Mouse (Mus musculus) cerebellum, postnatal 25 days (tissue): ENCODE data around the gene Foxp1.

Experiments used
- DNase-seq, 2 experiments: peaks; one replicate each; pipeline ENCODE4 v3.0.0; 2021; ENCODE audit warnings: mixed read lengths in 2 of 2

The Foxp1 gene

DNA sequence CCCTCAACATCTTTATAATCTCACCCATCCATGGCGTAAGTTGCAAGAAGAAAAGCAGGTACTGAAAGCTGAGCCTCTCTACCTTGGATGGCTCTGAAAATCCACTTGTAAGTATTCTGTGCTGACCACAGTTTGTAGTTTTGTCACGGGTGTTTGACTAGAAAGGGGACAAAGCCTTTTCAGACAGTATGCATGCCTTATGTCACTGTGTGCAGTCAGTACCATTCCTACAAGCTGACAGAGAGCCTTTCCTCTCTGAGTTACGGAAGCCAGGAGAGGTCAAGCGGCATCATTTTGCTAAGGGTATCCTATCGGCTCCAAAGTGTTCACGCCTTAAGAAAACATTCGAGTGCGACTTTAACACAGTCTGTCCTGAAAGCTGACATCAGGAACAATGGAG is 202.1 kb downstream of the Foxp1 start:
- DNase-seq = no peak

DNA sequence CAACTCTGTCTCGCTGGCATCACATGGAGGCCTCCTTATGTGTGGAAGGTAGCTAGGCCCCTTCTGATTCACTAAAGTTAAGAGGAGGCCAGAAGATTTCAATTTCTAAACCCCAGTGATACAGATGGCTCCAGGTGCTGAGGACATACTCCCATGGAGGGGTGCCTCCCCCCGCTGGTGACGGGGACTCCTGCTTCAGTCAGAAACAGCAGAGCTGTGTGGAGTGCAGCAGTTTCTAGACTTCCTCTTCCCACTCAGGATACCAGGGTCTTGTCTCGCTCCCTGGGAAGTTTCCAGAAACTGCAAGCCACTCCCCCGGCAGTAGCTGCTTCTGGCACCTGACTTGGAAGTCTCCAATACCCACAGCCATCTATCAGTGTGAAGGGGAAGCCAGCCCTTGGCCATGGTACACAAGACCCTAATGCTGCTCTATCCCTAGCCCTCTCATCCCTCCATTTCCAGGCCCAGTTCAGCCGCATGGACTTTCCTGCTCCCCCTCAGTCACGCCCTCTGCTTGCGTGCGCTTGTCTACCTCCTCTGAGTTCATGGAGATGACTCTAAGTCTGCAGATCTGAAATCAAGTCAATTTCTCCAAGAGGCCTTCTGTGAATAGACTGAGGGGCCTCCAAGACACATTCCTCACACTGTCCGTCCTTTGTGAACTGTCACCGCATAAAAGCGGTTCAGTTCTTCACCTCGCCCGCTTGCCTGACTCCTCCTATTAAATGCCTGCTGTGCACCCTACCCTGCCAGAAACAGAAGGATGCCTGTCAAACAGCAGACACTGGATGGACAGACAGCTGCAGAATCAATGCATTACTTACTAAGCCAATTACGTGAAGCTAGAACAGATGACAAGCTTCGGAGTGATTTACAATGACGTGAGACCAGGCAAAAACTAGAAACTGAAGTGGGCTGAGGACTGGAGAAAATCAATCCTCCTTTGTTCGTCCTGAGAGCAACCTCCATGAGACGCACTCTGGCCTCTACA is 202.8 kb downstream of the Foxp1 start:
- DNase-seq = no peak

DNA sequence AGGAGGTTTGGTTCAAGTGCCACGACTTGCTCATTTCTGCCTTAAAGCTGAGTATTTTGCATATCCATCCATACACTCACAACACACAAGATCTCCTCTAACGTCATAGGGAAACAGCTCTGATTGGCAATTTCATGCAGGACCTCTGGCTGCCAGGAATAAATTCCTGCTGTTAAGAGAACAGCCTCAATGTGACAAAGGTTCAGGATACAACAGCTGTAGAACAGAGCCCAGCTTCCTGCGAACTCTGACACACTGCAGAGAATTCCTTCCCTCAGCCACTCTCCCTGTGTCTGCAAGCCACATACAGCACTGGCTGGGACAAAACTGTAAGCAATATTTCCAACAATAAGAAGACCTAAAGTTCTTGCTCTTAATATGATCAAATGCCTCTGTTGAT is 207.8 kb downstream of the Foxp1 start:
- no peak for DNase-seq

DNA sequence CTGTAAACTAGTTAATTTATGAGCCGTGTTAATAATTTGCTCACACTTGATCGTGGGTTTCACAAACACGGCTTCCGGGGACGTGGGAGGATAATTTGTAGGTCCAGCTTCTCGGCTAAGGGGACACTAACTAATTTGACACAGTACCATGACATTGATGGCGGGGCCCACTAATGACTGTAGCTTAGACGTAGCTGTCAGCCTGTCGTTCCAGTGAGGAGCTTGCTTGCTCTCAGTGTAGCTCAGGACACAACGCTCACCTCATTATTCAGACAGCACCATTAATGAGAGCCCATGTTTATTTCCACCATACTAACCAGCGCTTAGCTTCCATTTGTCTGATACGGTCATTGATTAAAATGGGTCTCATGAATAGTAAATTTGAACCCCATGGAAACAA is 212.0 kb downstream of the Foxp1 start:
- no peak for DNase-seq

DNA sequence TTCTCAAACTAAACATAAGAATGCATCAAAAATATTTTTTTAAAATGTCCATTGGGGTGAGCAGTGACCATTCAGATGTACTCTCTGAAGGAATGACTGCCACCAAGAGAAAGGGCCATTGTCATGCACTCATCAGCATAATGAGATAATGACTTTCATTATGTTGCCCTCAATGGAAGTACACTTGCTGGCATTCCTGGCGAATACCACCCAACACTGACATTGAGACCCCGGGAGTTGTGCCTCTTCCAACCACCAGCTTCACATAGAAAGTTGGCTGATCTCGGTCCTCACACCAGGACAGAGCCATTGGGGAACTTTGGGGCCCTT is 212.4 kb downstream of the Foxp1 start:
- DNase-seq = no peak

DNA sequence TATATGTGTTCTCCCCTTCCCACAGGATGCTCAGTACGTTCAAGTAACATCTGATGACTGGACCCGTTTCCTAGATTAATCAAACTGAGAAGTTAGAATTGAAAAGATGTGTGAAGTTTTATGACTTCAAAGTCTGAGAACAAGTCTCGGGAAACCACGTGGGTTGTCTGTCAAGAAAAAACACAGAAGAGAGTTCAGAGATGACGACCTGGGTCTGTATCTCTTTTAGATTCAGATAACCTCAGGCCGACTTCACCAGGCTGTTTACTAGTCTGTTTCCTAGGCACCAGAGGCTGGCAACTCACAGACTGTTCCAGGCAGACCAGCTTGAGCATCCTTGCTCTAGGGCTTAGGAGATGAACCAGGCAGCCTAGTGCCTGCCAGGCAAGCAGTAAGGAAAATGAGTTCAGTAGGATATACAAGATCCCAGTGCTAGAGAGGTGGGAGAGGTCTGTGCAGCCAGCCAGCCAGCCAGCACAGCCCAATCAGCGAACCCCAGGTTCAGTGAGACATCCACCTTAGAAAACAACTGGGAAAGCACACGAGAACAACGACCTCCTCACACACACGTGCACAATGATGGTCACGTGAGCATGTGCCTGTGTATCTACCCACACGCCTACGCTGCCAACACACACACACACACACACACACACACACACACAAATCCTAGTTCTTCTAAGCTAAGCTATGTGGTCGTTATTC is 212.9 kb downstream of the Foxp1 start:
- DNase-seq = no peak

DNA sequence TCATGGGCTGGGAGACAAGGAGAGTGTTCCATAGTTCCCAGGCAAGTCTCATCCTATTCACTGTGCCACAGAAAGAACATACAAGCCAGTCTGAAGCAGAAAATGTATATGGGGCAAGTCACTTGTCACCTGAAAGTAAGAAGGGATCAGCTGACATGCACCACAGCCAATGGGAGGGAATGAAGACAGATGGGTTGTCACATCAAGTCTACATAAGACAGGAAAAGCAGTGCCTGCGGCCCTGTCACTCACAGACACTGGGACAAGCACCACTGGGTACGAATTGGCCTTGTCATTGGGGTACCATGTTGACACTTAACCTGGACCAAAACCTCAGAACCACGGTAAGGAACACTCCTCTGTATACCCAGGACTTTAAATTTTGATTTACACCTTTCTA is 216.8 kb downstream of the Foxp1 start:
- DNase-seq = no peak

DNA sequence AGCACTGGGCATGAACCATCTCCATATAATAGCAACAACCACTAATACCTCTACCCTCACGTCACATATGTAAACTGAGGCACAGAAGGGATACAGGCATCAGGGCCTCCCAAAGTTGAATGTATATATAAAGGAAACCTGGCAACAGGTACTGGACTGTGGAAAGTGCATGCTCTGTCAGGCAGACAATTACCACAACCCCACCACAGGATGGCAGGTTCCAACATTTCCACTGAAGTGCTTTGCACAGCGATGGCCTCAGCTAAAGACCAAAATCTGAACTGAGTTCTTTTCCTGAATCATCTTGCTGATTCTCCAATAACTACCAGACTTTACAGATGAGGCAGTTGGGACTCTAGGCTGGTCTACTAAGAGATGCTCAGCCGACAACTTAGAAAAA is 217.3 kb downstream of the Foxp1 start:
- DNase-seq = no peak

DNA sequence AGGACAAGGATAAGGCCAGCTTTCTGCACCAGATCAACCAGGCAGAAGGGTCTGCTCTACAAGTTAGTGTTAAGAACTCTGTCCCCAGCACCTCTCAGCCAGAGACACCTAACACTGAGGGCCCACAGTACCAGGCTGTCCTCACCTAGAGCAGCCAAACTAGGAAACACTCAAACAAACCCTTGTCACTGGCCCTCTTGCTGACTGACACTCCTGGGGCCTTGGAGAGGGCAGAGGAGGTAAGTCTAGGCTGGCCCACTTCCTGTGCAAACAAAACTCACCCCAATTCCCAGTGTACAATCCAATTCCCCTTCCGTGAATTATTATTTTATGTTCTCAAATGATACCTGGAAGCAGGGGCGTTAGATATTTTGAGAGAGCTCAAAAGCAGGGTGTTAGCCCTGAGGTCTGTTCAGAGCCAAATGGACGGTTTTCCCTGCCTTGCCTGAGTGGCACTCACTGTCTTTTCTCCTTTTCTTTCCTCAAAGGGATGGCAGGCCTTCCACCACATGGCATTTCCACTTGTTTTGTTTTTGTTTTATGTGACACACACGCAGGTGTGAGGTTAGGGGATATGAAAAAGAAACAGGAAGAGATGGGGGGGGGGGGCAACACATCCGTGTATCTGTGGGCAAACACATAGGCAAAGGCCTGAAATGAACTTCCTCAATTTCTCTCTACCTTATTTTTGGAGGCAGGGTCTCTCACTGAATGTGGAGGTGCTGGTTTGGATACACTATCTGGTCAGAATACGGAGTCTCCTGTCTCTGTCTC is 219.7 kb downstream of the Foxp1 start:
- DNase-seq = no peak

DNA sequence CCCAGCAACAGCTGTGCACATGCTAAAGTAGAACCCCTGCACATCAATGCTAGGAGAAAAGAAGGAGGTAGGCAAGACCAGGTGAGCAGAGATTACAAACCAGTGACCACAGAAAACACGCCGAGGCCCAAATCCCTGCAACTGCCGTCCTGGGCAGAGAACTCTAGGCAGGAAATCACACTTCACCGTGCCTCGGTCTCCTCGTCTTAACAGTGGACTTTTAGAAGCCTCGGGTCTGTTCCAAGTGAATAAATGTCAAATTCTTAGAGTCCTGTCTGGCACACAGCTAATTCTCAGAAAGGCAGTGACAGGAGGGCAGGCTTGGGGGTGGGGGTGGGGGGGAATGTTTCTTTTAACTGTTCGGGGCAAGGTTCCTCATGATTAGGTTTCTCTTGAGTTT is 220.6 kb downstream of the Foxp1 start:
- no peak for DNase-seq

DNA sequence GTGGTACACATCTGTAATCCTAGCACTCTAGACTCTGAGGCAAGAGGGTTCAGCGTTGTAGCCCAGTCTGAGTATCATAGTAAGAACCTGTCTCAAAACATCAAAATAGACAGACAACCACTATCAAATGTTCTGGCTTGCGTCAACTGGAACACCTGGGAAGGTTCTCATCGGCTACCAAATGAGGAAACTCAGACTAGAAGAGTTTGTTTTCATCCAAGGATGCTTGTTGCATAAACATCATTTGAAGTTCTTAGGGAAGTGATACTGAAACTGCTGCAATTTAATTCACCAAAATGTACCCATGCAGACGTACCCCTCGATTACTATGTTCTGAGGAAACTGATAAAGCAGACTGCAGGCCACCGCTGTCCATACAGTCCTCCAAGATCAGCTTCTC is 222.3 kb downstream of the Foxp1 start:
- no peak for DNase-seq

DNA sequence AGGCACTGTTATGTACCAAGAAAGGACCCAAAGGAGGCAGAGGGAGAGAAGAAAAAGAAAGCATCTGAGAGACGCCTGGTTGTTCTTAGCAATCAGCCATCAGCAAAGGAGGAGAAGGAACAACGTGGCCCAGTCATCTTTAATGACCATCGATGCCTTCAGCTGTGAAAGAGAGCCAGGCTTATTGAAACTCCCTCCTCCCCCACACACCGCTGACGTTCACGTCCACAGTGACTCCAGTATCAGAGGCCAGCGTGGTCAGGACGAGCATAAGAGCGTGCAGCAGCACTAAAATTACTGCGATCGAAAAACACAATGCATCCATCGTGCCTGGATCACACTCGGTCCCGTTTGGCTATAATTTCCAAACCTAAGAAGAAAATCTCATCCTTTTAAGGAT is 223.3 kb downstream of the Foxp1 start:
- no peak for DNase-seq

DNA sequence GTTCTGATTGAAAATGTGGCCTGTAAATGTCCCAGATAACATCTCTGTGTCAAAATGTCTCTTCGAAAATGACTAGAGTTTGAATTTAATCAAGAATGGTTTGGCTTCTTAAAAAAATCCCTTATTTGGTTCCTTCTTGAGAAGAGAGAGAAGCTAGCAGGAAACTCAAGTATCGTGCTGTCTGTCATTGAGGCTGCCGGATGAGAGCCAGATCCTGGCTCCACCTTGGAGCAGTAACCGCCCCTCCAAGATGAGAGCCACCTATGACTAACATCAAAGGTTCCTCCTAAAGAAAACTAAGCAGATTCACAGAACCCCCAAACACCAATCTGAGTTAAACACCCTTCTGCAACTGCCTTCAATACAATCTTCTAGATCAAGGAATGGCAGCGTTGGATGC is 225.0 kb downstream of the Foxp1 start:
- no peak for DNase-seq

DNA sequence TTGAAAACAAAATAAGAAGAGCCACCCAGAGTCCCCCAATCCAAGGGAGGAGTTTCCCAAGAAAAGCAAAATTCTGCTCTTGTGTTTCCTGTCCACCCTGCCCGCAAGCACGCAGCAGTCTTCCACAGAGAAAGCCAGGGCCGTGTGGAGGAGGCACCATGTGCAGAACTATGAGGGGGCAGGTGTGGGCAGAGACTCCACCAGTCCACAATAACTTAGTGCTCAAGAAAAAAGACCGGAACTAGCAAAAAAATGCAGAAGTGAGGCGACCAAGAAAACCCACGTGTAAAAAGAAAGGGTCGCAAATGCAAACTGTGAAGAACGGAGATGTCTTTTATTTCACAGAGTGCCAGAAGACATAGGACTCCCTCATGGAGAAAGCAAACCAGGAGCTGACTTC is 227.0 kb downstream of the Foxp1 start:
- no peak for DNase-seq

DNA sequence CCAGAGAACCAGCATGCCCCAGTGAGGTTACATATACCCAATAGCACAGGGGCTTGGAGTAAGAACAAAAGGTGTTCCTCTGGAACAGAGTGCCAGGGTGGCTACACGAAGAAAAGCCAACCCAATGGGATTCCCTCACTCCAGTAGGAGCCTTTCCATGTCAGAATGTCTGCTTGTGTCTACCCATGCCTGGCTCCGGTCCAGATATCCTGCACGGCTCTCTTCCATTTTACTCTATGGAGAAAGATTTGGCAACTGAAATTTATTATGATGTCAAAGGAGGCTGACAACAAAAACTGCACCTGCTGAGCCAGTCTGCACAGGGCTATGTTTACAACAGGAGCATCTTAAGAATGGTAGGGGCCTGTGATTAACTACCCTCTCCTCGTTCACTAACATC is 233.3 kb downstream of the Foxp1 start:
- DNase-seq = peak; percentile 27 to 69

DNA sequence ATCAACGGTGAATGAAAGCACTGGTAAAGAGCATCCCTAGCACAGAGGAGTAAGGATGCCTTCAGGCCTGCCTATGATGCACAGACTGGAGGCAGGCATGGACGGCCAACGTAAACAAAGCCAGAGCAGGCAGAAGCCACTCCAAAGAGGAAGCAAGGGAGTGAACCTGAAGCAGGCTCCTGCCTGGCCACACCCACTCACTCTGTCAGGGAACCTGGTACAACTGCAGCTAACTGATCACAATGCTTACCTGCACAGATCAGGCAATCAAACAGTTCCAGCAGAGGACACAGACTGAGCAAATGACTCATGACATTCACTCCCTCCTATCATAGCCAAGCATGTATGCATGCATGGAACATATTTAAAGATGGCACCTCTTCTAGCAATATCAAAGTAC is 237.5 kb downstream of the Foxp1 start:
- no peak for DNase-seq

DNA sequence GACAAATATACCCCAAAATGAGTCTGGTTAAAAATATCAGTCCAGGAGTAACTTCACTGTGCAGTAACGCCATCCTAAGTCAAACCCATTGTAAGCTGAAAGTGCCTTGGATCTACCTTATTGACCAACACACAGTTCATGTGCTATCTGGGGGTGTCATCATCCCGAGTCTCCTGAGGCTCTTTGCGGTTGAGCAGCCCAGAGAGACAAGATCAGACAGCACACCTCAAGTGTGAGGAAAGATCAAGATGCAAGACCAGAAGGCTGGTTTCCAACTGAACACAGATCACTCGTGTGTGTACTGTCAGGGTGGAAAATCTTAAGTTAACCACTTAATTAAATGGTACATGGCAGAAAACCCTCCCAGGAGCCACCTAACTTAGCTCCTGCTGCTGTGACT is 238.5 kb downstream of the Foxp1 start:
- no peak for DNase-seq

DNA sequence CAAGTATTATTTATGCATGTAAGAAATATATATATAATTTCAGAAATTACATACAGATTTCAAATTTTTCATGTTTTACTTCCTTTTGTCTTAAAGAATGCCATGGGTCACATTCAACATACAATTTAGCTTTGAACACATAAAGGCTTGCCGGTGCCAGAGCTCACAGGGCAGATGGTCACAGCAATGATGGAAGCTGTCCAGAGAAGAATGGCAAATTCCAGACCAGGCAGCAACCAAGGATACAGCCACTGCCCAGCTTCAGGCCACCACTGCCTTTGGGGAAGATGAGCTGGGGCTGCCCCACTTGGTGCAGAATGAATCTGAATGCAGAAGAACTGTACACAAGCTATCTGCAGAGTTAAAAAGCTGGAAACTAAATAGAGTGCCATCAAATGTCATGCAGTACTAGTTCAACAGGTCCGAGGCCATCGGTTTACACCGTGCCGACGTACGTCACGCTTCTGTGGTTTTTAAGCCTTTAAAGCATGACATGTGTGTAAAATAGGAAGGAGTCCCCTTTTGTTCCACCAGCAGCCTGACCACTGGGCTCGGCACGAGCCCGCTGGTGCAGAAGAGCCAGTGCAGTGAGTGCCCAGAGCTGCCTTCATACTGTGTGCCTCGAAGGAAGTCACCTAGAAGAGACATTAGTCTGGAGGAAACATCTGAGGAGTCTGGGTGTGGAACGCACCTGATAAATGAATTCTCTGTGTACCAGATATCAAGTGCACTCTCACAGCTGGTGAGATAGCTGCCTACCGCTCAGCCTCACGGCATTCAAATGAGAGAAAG is 239.5 kb downstream of the Foxp1 start:
- DNase-seq = peak in 1 of 2 experiments; percentile 17

DNA sequence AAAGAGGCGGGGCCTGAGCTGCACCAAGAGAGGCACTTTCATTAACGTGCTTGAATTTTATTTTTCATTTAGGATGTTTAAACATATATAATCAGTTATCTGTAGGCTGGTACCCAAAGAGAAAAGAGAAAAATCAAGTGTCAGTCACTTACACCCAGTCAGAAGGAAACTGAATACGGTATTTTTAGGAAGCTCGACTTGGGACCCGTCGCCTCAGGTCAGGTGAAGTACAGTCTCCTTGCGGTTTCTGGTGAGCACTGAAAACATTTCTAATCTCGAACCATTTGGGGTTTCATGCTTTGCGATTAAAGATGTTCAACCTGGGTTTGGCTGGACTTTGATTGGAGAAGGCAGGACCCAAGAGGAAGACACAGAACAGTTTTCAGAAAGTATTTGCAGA is 241.1 kb downstream of the Foxp1 start:
- no peak for DNase-seq

DNA sequence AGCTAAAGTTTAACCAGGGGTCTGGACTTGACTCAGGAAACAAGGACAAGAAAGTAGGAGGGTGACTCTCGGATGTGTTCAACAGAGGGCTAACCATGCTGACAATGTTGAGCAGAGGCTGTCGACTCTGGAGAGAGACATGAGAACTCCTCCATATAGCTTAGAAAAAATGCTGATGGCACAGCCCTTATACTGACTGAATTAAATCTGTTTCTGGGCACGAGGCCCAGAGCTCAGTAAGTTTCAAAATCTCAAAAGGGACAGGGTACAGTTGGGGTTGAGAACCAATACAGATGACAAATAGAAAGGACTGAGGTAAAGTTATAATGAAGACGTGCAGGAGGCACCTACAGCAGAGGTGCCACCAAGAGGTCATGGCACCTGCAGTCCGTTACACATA is 241.9 kb downstream of the Foxp1 start:
- no peak for DNase-seq

DNA sequence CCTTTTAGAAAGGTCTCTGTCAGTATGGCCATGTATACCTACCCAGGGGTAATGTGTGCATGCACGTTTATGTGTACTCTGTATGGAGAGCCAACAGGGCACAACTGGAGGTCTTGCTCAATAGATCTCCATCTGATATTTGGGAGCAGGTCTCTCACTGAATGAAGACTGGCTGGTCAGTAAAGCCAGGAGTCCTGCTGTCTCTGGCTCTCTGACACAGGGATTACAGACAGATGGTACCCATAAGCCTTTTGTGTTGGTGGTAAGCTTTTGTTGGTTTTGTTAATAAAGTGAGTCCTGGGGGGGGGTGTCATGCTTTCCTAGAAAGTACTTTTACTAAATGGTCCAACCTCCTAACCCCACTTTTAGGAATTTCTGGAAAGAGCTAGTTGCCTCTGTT is 245.3 kb downstream of the Foxp1 start:
- no peak for DNase-seq

DNA sequence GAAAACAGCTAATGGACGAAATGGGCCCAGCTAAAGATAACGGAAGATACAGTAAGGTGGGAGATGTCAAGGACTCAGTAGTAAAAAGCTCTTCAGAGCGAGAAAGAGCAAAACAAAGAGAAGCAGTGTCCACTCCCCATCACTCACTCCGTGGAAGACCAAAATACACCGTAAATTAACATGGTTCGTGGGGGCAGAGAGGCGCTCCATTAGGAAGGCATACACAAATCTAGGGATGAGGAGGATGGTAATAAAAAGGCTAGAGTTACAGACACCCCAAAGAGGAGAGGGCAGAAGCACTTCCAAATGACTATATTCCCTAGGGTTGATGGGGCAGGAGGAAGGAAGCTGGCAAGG is 246.2 kb downstream of the Foxp1 start:
- no peak for DNase-seq
